Mouse (Mus musculus) G1E (cell line): Measurements from ENCODE around the gene Rgs6. TPM values are rescaled to one million over a fixed set of nuclear protein-coding genes. Genes with fewer than 3 reads are reported as not detected.
A peak's percentile ranks its signal among the peaks of the same experiment; 100 is the strongest.

ENCODE experiments used
- ATAC-seq: 2 replicates; pipeline ENCODE4 v1.8.0; 2016; ENCODE audit warnings: mild to moderate bottlenecking; ENCODE audit not compliant: insufficient number of reproducible peaks, poor library complexity, low FRiP score, severe bottlenecking; ENCODE audit errors: extremely low read depth
- DNase-seq: peaks from one replicate; pipeline ENCODE4 v3.0.0; 2012; ENCODE audit warnings: low spot score
- H3K27me3 ChIP-seq: 2 replicates; pipeline ENCODE4 v1.6.1; 2012; ENCODE audit warnings: mild to moderate bottlenecking, low read length, inconsistent platforms; ENCODE audit not compliant: insufficient read depth
- H3K36me3 ChIP-seq: replicated peaks from 2 replicates; pipeline ENCODE3; 2012; ENCODE audit warnings: mild to moderate bottlenecking, inconsistent platforms
- H3K4me1 ChIP-seq: 2 replicates; pipeline ENCODE4 v1.6.1; 2012; ENCODE audit warnings: low read depth, low read length, inconsistent platforms, mixed read lengths; ENCODE audit not compliant: insufficient read depth
- H3K4me3 ChIP-seq: 2 replicates; pipeline ENCODE4 v1.5.1; 2012; ENCODE audit warnings: low read depth, mild to moderate bottlenecking, inconsistent platforms, low read length, moderate library complexity, mixed read lengths
- H3K9me3 ChIP-seq: replicated peaks from 2 replicates; pipeline ENCODE4 v1.6.1; 2012; ENCODE audit warnings: inconsistent platforms
- CTCF ChIP-seq: IDR thresholded peaks from 2 replicates; pipeline ENCODE4 v1.5.1; 2012; ENCODE audit warnings: low read depth, low read length, inconsistent platforms, mixed read lengths
- GATA1 ChIP-seq: IDR thresholded peaks from 2 replicates; pipeline ENCODE4 v1.6.1; 2012; ENCODE audit warnings: borderline replicate concordance, low read length, inconsistent platforms, mixed read lengths
- GATA2 ChIP-seq: IDR thresholded peaks from 2 replicates; pipeline ENCODE4 v1.6.1; 2012; ENCODE audit warnings: low read depth, low read length, inconsistent platforms, borderline replicate concordance
- POLR2AphosphoS5 ChIP-seq: IDR thresholded peaks from 2 replicates; pipeline ENCODE4 v1.6.1; 2012; ENCODE audit warnings: low read depth, low read length, inconsistent platforms; ENCODE audit not compliant: insufficient replicate concordance
- TAL1 ChIP-seq: conservative IDR thresholded peaks from 2 replicates; pipeline ENCODE4 v1.6.1; 2012; ENCODE audit warnings: low read depth, low read length, inconsistent platforms, mixed read lengths
- polyA plus RNA-seq: library from polyadenylated mRNA; stranded (reverse); fragments of >175 nt; gene quantifications from 2 replicates; pipeline ENCODE4 v1.2.3, GENCODE M21; 2012
- total RNA-seq, 2 experiments: library from RNA; stranded (forward) in 1 of 2; stranded (reverse) in 1 of 2; fragments of 200-1000 nt in 1 of 2; fragments of >200 nt in 1 of 2; fragmentation: Nextera tagmentation in 1 of 2; gene quantifications; 2 replicates each; pipeline ENCODE4 v1.2.3; 2014 to 2017

Gene Rgs6
- total and polyA plus RNA-seq, 3 experiments = 0.44 TPM; not detected in 2

DNA sequence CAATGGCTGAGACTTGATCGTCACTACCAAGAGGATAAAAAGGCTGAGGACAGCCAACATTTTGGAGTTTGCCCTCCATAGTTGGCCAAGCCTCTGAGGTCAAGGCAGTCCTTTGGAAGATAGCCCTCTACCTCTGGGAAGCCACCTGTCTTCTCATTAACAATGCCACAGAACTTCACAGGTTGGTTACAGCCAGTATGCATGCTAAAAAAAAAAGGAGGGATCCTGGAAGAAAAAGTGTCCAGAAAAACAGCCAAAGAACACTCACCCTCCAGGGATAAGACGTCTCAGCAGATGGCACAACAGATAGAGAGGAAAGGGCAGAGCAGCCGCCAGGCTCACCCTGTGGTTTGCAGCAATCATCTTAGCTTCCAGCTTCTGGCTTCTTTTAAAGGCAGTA is 154.9 kb downstream of the Rgs6 start:
- H3K27me3 ChIP-seq = peaks cover 9% of the 10 kb centered on the region
- no peak for ATAC-seq
- H3K4me3 ChIP-seq = no peak overlapping the region
- no peak for DNase-seq
- no peaks in the 10 kb centered on the region for H3K9me3 ChIP-seq
- TF ChIP-seq POLR2AphosphoS5 (no peak), TAL1 (no peak), GATA2 (no peak), CTCF (no peak)
- no peaks in the 10 kb centered on the region for H3K36me3 ChIP-seq
- peaks cover 17% of the 10 kb centered on the region for H3K4me1 ChIP-seq

GRCm38 (mm10) chr12:82744026-82744425 is 155.9 kb downstream of the Rgs6 start:
- Histone ChIP-seq H3K27me3 (peaks cover 4% of the 10 kb centered on the region; the same call in 1 of the 2 replicates), H3K9me3 (no peaks in the 10 kb centered on the region), H3K4me3 (no peak overlapping the region), H3K4me1 (peaks cover 17% of the 10 kb centered on the region), H3K36me3 (no peaks in the 10 kb centered on the region)
- no peak for TF ChIP-seq POLR2AphosphoS5
- 0 out of 2 replicates have a peak, but pooled peaks have one; percentile 15 for TF ChIP-seq TAL1
- DNase-seq (peak; percentile 9), ATAC-seq (no peak)

- no peak for TF ChIP-seq GATA2
- H3K27me3 ChIP-seq = peaks cover 4% of the 10 kb centered on the region; the same call in 1 of the 2 replicates
- no peaks in the 10 kb centered on the region for H3K9me3 ChIP-seq
- no peak overlapping the region for H3K4me3 ChIP-seq
- peaks cover 17% of the 10 kb centered on the region for H3K4me1 ChIP-seq
- no peak for ATAC-seq
- DNase-seq = no peak
- no peaks in the 10 kb centered on the region for H3K36me3 ChIP-seq
These were observed 156.7 kb downstream of the Rgs6 start for GRCm38 (mm10) chr12:82744826-82745225.

- H3K4me1 ChIP-seq = peaks cover 17% of the 10 kb centered on the region
- ATAC-seq (no peak), DNase-seq (no peak)
- H3K9me3 ChIP-seq = no peaks in the 10 kb centered on the region
- H3K27me3 ChIP-seq = peaks cover 9% of the 10 kb centered on the region; the same call in 1 of the 2 replicates
- TF ChIP-seq GATA2 (no peak), TAL1 (no peak), GATA1 (no peak), POLR2AphosphoS5 (no peak), CTCF (no peak)
- no peak overlapping the region for H3K4me3 ChIP-seq
- no peaks in the 10 kb centered on the region for H3K36me3 ChIP-seq
These were observed 159.0 kb downstream of the Rgs6 start for GRCm38 (mm10) chr12:82747099-82747498.

DNA sequence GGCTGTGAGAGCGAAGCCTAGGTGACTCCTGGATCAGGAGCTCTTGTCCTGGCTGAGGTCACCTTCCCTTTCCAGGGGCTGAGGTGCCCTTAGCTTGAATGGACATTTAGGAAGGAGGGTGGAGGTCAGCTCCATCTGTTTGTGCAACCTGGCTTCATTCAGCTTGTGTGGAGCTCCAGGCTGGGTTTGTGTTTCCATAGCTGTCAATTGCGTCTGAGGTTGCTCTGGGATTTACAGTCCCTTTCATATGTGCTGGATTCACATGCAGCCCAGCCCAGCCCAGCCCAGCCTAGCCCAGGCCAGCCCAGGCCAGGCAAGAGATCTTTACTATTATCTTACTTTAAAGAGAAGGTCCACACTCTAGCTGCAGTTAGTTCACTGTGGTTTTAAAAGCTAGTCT is 163.8 kb downstream of the Rgs6 start:
- ATAC-seq = no peak
- peaks cover 11% of the 10 kb centered on the region; the same call in 1 of the 2 replicates for H3K27me3 ChIP-seq
- DNase-seq = no peak

DNA sequence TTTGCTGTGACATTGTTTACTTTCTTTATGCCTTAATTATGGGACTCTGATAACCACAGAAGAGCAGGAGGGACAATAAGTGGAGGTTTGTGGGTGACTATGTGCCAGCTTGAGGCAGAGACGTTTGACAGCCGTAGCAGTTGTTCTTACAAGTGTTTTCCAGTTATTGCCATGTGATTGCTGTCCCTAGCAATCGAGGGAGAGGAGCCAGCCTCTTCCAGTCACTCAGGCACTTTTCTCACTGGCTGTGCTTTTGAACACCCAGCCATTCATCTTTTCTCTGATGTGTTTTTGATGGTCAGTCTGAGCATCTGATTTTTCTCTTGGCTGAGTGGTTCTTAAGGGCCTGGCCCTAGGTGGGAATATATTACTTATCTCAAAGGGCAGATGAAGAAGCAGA is 166.4 kb downstream of the Rgs6 start:
- ATAC-seq (no peak), DNase-seq (no peak)
- H3K36me3 ChIP-seq = no peaks in the 10 kb centered on the region
- no peaks in the 10 kb centered on the region for H3K4me1 ChIP-seq
- no peak overlapping the region for H3K4me3 ChIP-seq
- TF ChIP-seq GATA1 (no peak), TAL1 (no peak), CTCF (no peak), POLR2AphosphoS5 (no peak), GATA2 (no peak)
- no peaks in the 10 kb centered on the region for H3K9me3 ChIP-seq
- peaks cover 10% of the 10 kb centered on the region for H3K27me3 ChIP-seq

More for the DNA sequence above, 163.8 kb downstream of the Rgs6 start:
- no peaks in the 10 kb centered on the region for H3K9me3 ChIP-seq
- no peak overlapping the region for H3K4me3 ChIP-seq
- no peaks in the 10 kb centered on the region for H3K36me3 ChIP-seq
- H3K4me1 ChIP-seq = no peaks in the 10 kb centered on the region
- TF ChIP-seq POLR2AphosphoS5 (no peak), CTCF (no peak), GATA1 (no peak), TAL1 (no peak), GATA2 (no peak)

GRCm38 (mm10) chr12:82756756-82757155 is 168.7 kb downstream of the Rgs6 start:
- Histone ChIP-seq H3K4me1 (no peaks in the 10 kb centered on the region), H3K4me3 (no peak overlapping the region), H3K36me3 (no peaks in the 10 kb centered on the region), H3K27me3 (peaks cover 5% of the 10 kb centered on the region), H3K9me3 (no peaks in the 10 kb centered on the region)
- ATAC-seq (no peak), DNase-seq (no peak)
- TF ChIP-seq POLR2AphosphoS5 = no peak
